8 mouse cellular contexts compared by ENCODE assay signal in the genomic region with DNA sequence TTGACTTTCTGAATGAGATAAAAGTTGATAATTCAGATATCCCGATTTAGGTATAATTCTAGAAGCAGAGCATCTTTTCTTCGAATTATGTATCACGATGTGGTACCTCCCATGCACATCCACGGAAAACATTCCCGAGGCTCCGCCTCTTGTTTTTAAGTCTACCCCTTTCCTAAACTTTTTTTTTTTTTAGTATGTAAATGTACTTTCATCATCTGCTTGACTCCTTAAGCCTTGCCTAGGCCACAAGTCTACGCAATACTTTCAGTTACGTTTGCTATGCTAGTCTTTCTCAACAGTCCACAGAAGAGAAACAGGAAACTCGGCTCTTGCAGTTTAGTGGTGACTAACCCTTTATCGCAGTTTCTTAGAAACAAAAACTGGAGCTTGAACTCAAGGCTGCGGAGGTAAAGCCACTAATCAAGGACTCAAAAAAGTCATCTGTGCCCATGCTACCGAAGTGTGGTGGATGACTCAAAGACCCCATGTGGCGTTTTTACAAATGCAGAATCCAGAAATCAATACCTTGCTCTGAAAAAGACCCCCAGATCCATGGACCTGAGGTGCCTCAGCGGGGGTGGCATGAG. TPM values are rescaled to one million over a fixed set of nuclear protein-coding genes. Genes with fewer than 3 reads are reported as not detected.
A peak's percentile ranks its signal among the peaks of the same experiment; 100 is the strongest.
DNase-seq lines count a peak whose midpoint lies in the region; ATAC-seq and TF ChIP-seq lines count a peak whose summit lies in the region.

No protein-coding gene starts in this region.

- no peaks in the 10 kb centered on the region for H3K27me3 ChIP-seq in kidney, embryonic 16.5 days (ENCODE audit: insufficient read depth, low read length)
- H3K27me3 ChIP-seq in thymus, adult 2 months (ENCODE audit: control insufficient read depth, insufficient read depth, low read length): no peaks in the 10 kb centered on the region

- WGBS in kidney, embryonic 16.5 days: 24% methylated on average over 14 of the region's 14 CpGs
- 3% methylated on average over 14 of the region's 14 CpGs for whole genome bisulfite sequencing in thymus, adult 2 months

- H3K4me2 ChIP-seq in kidney, embryonic 16.5 days (replicated peaks; ENCODE audit: low read depth, low read length): peak overlapping the region; percentile 58

- ATAC-seq in kidney, embryonic 16.5 days (ENCODE audit: low FRiP score, low TSS enrichment): no peak; the same call in 1 of the 2 replicates
- ATAC-seq in megakaryocyte progenitor cell, adult 5-6 weeks (replicated peaks; ENCODE audit: poor library complexity): peak; percentile 63

- peaks cover 8% of the 10 kb centered on the region for H3K4me1 ChIP-seq in kidney, embryonic 16.5 days (ENCODE audit: insufficient read depth, low read length)
- peaks cover 14% of the 10 kb centered on the region for H3K4me1 ChIP-seq in thymus, adult 2 months (replicated peaks; ENCODE audit: control insufficient read depth, insufficient read depth, low read length)

- peak overlapping the region; percentile 86 for H3K9ac ChIP-seq in kidney, embryonic 16.5 days (replicated peaks; ENCODE audit: low read length)

- H3K4me3 ChIP-seq in kidney, embryonic 16.5 days (ENCODE audit: low read length): peak overlapping the region; percentile 64
- peak overlapping the region; percentile 51 for H3K4me3 ChIP-seq in thymus, adult 2 months (ENCODE audit: control insufficient read depth, insufficient read depth, low read length)

- no peak for TF ChIP-seq POLR2A in thymus, adult 2 months (IDR thresholded peaks at IDR 0.05; ENCODE audit: control insufficient read depth, extremely low read depth, insufficient read depth, low read length, poor library complexity)

- peak overlapping the region; percentile 89 for H3K27ac ChIP-seq in kidney, embryonic 16.5 days (ENCODE audit: low read length)
- peak overlapping the region; percentile 90 for H3K27ac ChIP-seq in thymus, adult 2 months (ENCODE audit: control insufficient read depth, insufficient read depth, low read length)

- no peaks in the 10 kb centered on the region for H3K36me3 ChIP-seq in kidney, embryonic 16.5 days (ENCODE audit: insufficient read depth, low read length)
- H3K36me3 ChIP-seq in thymus, adult 2 months (ENCODE audit: control insufficient read depth, insufficient read depth, low read length): no peaks in the 10 kb centered on the region

- peak; percentile 23 for DNase-seq in layer of hippocampus, adult 9-11 months
- DNase-seq in layer of hippocampus, adult 11-12 months (ENCODE audit: low spot score): no peak
- peak; percentile 32 for DNase-seq in brain, adult 2 months (ENCODE audit: low read depth, low spot score)
- peak; percentile 57 to 66 for DNase-seq in heart, adult 9 months (ENCODE audit: low spot score in 2 of 2)
- peak; percentile 36 for DNase-seq in thymus, adult 2 months
- DNase-seq in cerebellum, postnatal 36 days: no peak

- TF ChIP-seq CTCF in thymus, adult 2 months (IDR thresholded peaks at IDR 0.05; ENCODE audit: borderline replicate concordance, control insufficient read depth, extremely low read depth, insufficient read depth, low read length, poor library complexity): no peak

- 0 out of 2 replicates have a peak, but pooled peaks cover 4% of the 10 kb centered on the region for H3K9me3 ChIP-seq in kidney, embryonic 16.5 days (ENCODE audit: low read length)

RNA-seq across cellular contexts. Expression of a gene that starts 0.7 kb away (rescaled TPM):
- 11.9 and 14.2 TPM in 2 replicates for polyA plus RNA-seq in kidney, embryonic 16.5 days (2015; fragmentation: Nextera tagmentation; extraction: Ambion mirVana)
- 50.1 and 52.8 TPM in 2 replicates for total RNA-seq in megakaryocyte progenitor cell, adult 5-6 weeks (2015)
- 41.4 and 56.0 TPM in 2 replicates for total RNA-seq in megakaryocyte progenitor cell, adult 5-6 weeks (2017)
- polyA plus RNA-seq in thymus, adult 2 months (2012; rRNA removed): 39.2 and 44.4 TPM in 2 replicates

Comparison
In these comparisons a context has a peak if more than half of its experiments do, and no peak if none do; other contexts are left out.
1. DNase-seq: peak in layer of hippocampus, adult 9-11 months (single experiment), brain, adult 2 months (single experiment), heart, adult 9 months (2 of 2) and thymus, adult 2 months (single experiment); none in layer of hippocampus, adult 11-12 months (single experiment) and cerebellum, postnatal 36 days (0 of 2).